Mouse (Mus musculus) erythroblast, embryonic 14.5 days (primary cell): ENCODE results near the gene Gm3020. TPM values are rescaled to one million over a fixed set of nuclear protein-coding genes. Genes with fewer than 3 reads are reported as not detected.
"Not testable (repeated sequence)": the region's sequence is repeated elsewhere in the genome, so short reads cannot be mapped to it uniquely, and the experiment has no call there.

Source experiments
- H3K27me3 ChIP-seq: 2 replicates; pipeline ENCODE4 v1.6.1; 2012; ENCODE audit warnings: inconsistent platforms; ENCODE audit not compliant: control insufficient read depth
- H3K36me3 ChIP-seq: 2 replicates; pipeline ENCODE4 v1.6.1; 2012; ENCODE audit warnings: mild to moderate bottlenecking, inconsistent platforms; ENCODE audit not compliant: control insufficient read depth
- H3K4me1 ChIP-seq: 2 replicates; pipeline ENCODE4 v1.6.1; 2012; ENCODE audit warnings: inconsistent platforms; ENCODE audit not compliant: control insufficient read depth
- H3K4me3 ChIP-seq: replicated peaks from 2 replicates; pipeline ENCODE3; 2012; ENCODE audit warnings: moderate library complexity, mild to moderate bottlenecking, inconsistent platforms
- H3K9me3 ChIP-seq: 2 replicates; pipeline ENCODE4 v1.6.1; 2012; ENCODE audit warnings: low read length, inconsistent platforms, mixed read lengths; ENCODE audit not compliant: control insufficient read depth
- polyA plus RNA-seq: library from polyadenylated mRNA; stranded (reverse); fragments of >175 nt; gene quantifications from 2 replicates; pipeline ENCODE4 v1.2.3, GENCODE M21; 2012

Gm3020 gene
- not detected in 2 replicates for polyA plus RNA-seq

- H3K36me3 ChIP-seq, H3K4me1 ChIP-seq, H3K9me3 ChIP-seq, H3K27me3 ChIP-seq, H3K4me3 ChIP-seq: not testable (repeated sequence)
Observed at GRCm38 (mm10) chr14:3651730-3652129, at the start of gene Gm3020. TSS of gene Gm3020 (plus strand) at chr14:3652030.

DNA sequence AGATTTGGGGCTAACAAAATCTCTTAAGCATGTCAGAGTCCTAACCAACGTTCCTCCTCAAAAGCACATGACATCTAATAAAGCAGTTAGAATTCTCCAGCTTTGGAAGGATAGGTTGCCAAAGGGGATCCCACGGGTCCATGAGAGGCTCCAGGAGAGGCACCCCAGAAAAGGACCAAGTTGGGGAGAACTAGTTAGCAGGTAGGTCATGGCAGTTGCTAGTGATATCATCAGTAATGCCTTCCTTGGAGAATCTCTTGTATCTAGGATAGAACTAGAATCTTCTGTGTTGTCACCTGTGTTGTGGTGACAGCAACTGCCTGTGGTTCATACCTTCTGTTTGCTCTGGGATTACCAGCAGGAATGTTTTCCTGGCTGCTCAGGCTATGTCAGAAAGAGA lies 17.6 kb upstream of the Gm3020 start, which contains the start of gene Gm3012:
Gm3012 (plus strand) TSS at position 301 of the 400 bp plus-strand sequence.
- not testable (repeated sequence) for H3K36me3 ChIP-seq, H3K27me3 ChIP-seq

GRCm38 (mm10) chr14:3688483-3688882 lies 36.7 kb downstream of the Gm3020 start, which contains the start of gene Gm3043:
TSS of gene Gm3043 (plus strand) at chr14:3688783.
- not testable (repeated sequence) for H3K4me1 ChIP-seq, H3K4me3 ChIP-seq, H3K36me3 ChIP-seq, H3K9me3 ChIP-seq, H3K27me3 ChIP-seq

More for the DNA sequence above, 17.6 kb upstream of the Gm3020 start, which contains the start of gene Gm3012:
- not testable (repeated sequence) for H3K4me3 ChIP-seq, H3K9me3 ChIP-seq, H3K4me1 ChIP-seq

Other genes starting within 250 kb of the Gm3020 start
- not detected in 2 replicates for gene Gm10409, start 239.4 kb upstream of the Gm3020 start, polyA plus RNA-seq
- not detected in 2 replicates for gene Gm3005, start 223.9 kb upstream of the Gm3020 start, polyA plus RNA-seq
- gene Gm10408, start 202.7 kb upstream of the Gm3020 start, polyA plus RNA-seq, result not detected in 2 replicates
- not detected in 2 replicates for gene Gm3012, start 17.5 kb upstream of the Gm3020 start, polyA plus RNA-seq
- not detected in 2 replicates for gene Gm3043, start 36.8 kb downstream of the Gm3020 start, polyA plus RNA-seq
- not detected in 2 replicates for gene Gm3002, start 158.0 kb downstream of the Gm3020 start, polyA plus RNA-seq
- not detected in 2 replicates for gene Gm3033, start 194.2 kb downstream of the Gm3020 start, polyA plus RNA-seq
- gene Gm2916, start 232.1 kb downstream of the Gm3020 start, polyA plus RNA-seq, result not detected in 2 replicates